Mouse (Mus musculus) lung, adult 2 months (tissue): ENCODE data around the gene Coro2b.

Source experiments
- CTCF ChIP-seq: fragments of 200-500 bp; IDR thresholded peaks from 2 replicates; pipeline ENCODE4 v1.5.1; 2011; ENCODE audit warnings: mild to moderate bottlenecking, low read length, control low read depth; ENCODE audit not compliant: insufficient read depth
- POLR2A ChIP-seq: fragments of 200-500 bp; IDR thresholded peaks from 2 replicates; pipeline ENCODE4 v1.6.1; 2011; ENCODE audit warnings: low read depth, mild to moderate bottlenecking, control low read depth, low read length, borderline replicate concordance; ENCODE audit errors: extremely low read depth

DNA sequence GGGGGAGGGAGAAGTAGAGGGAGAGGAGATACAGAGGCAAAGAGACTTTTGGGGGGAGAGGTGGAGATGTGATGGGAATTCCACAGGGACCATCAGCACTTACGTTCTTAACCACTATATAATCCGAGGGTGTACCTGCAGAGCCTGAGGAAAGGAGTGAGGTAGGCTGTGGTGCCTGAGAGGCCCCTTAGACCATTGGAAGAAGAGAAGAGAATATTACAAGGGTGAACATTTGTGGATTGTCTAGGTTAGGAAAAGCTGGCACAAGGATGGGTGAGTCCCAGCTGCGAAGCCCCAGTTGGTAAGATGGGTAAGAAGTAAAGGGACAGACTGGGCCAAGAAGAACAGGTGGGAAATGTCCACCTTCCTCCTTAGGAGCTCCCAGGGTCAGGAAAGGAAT is 22.6 kb upstream of the Coro2b start:
- TF ChIP-seq POLR2A (no peak), CTCF (no peak)
